Mouse (Mus musculus): ENCODE measurements at regions not wholly inside any gene's neighbourhood (a gene's known extent, or its start where the extent isn't known, plus 50 kb on each side); places are given as distances from the start of the nearest gene placed in this dataset.

DNA sequence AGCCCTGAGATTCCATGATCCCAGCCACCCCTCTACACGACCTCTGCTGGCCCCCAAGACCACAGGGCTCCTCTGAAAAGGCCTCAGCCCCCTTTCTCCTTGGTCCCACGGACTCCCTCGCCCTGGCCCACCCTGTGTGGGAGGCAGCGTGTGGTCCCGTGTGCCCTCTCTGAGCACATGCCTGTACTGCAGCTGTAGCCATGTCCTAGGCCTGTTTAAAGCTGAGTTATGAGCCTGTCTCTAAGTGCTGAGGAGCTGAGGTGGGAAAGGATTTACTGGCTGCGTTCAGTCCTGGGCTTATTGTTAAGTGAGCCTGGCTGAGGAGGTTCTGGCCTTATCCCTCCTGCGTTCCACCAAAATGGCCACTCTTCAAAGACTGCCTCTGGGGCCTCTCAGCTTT is 102.6 kb downstream of the Vegfa start:
- intact Hi-C loops (cut with DNase I) = no loop called here

DNA sequence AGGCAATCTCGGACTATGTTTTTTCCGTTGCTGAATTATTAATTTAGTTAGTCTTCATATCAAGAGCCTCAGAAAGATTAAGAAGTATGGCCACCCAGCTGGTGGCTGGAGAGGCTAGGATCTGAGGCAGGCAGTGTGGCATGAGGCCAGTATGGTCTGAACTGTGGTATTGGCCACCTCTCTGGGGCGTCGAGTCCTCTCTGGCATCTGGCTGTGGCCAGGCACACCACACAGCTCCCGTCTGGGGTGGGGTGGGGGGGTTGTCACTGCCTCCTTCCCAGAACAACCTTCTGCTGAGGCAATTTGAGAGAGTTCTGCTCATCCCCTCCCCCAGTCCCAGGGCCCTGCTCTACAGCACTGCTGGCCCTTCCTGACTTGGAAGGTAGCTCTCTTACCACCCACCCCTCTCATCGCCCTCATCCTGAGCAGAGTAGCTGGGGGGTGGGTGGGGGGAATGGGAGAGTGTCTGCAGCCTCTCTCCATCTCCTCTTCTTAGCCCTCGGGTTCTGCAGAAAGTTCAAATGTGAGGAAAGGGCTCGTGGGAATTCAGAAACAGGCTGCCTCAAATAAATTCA is 103.2 kb downstream of the Vegfa start:
- intact Hi-C loops (cut with DNase I) = no loop called here

DNA sequence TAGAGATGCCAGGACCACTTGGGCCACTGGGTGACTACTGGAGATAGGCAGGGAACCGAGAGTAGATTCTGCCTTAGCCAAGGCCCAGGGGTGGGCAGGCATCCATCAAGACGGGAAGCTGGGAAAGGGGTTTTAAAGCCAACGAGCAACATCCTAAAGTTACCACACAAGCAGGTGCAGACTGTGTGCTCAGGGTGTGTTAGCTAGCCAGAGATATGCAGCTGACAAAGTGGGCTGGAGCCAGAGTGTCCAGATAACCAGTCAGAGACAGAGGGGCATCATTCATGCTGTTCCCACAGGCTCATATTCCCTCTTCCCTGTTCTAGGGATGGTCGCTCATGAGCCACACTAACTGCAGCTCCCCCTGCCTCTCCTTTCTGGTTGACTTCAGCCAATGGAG is 104.2 kb downstream of the Vegfa start:
- intact Hi-C loops (cut with DNase I) = no loop called here

DNA sequence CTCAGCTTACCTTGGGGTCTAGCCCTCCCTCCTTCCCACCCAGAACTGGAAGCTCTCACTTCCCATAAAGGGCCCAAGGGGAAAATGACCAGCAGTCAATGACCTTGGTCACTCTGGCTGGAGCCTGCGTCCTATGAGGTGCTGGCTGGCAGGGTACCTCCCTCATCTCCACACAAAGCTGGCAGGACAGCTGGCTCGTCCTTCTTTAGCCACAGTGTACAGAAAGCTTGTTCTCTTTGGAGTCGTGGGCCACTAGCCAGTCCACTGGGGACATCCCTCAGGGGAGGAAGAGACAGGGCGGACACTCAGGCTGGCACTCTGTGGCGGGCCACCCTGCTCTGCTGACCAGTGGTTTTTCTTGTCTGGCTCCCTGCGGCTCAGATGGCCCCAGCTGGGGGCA is 106.3 kb downstream of the Vegfa start:
- intact Hi-C loops (cut with DNase I) = no loop called here

- intact Hi-C loops (cut with DNase I) = no loop called here
Observed at GRCm38 (mm10) chr17:45924595-45924994, 107.6 kb downstream of the Vegfa start.

GRCm38 (mm10) chr17:45923217-45923730 is 108.9 kb downstream of the Vegfa start:
- intact Hi-C loops (cut with DNase I) = no loop called here

- intact Hi-C loops (cut with DNase I) = no loop called here
Observed at GRCm38 (mm10) chr17:45917647-45918046, 114.5 kb downstream of the Vegfa start.

DNA sequence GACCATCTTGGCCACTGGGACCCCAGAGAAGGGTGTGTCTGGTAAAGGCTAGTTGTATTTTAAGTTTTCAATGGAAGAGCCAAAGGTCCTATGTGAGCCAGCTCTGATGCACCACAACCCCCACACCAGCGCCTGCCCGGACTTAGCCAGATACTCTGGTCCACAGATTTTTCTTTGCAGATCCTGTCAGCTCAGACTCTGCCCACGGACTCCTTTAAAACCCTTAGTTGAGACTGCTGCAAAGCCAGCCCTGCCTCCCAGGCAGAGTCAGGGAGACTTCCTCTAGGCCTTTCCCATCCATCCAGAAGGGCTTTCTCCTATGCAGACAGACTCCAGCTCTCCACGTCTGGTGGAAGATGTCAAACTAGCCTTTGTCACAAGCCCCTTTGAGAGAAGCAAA is 115.2 kb downstream of the Vegfa start:
- intact Hi-C loops (cut with DNase I) = no loop called here

DNA sequence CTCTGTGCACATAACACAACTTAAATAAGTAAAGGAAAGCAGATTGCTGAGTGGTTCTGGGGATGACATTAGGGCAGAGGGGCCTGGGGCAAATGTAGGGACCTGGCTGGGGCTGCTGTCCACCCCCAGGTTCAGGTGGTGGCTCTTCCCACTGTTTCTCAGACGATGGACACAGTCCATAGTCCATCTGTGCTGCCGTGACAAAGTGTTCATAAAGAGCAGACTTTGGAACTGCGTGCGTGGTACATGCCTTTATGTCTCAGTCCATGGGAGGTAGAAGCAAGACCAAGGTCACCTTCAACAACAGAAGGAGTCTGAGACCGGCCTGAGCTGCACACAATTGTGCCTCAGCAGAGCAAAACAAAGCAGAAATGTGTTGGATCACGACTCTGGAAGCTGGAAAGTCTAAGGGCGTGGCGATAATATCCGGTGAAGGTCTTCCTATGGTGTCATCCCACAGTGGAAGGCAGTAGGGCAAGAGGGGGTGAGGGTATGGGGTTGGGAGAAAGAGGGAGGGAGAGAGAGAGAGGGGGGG is 117.4 kb downstream of the Vegfa start:
- intact Hi-C loops (cut with DNase I) = no loop called here

DNA sequence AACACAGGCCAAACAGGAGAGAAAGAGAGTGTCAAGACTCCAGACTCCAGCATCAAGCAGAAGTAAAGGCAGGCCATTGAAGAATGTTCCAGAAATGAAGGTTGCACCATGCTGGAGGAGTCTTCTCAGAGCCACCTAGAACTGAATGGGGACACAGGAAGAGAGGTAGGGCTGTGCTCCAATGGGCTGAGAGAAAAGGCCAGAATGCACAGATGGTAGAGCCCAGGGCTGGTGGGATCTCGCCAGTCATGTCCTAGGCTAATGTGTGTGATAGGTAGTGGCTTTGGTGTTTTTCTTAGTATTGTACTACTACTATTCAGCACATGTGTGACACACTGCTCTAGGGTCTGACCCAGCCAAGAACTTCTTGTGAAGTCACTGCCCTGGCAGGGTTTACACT is 117.9 kb downstream of the Vegfa start:
- intact Hi-C loops (cut with DNase I) = no loop called here

DNA sequence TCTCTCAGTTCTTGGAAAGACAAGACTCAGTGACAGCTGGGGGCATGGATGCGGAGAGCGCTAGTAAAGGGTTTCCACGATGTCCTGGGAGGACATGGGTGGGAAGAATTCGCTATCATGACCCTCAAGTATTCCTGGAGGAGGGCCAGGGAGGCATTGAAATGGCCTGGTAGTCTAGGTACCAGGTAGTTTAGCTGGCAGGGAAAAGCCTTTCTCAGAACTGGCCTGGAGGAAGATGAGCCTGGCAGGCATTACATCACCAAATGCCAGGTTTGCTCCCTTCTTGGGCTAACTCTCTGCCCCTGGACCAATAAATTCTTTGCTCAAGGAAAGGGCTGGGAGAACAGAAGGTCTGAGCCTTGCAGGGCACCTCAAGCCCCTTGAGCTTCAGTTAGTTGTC is 118.5 kb downstream of the Vegfa start:
- intact Hi-C loops (cut with DNase I) = no loop called here

GRCm38 (mm10) chr17:45912165-45912564 is 120.0 kb downstream of the Vegfa start:
- intact Hi-C loops (cut with DNase I) = no loop called here

DNA sequence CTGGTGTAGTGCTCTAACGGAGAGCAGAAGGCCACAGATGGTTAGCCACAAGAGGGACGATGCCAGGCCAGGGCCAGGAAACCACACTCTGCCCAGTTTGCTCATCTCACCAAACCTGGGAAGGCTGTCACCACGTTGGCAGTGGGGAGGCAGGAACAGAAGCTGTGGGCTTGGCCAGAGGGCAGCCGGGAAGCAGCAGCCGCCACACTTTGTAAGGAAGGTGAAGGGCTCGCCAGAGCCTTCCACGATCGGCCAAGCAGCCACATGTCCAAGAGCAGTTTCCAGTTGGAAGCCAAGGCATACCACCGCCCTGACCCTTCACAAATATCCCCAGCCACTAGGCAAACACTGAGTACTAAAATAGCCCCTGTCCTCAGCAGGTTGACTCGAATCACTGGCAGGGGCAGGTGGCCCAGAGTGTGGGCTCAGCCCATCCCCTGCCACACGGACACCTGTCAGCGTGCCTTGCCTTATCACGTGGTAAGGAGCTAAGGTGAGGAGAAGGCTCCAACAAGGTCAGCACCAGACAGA is 120.9 kb downstream of the Vegfa start:
- intact Hi-C loops (cut with DNase I) = no loop called here

GRCm38 (mm10) chr17:45910245-45910644 is 121.9 kb downstream of the Vegfa start:
- intact Hi-C loops (cut with DNase I) = no loop called here

DNA sequence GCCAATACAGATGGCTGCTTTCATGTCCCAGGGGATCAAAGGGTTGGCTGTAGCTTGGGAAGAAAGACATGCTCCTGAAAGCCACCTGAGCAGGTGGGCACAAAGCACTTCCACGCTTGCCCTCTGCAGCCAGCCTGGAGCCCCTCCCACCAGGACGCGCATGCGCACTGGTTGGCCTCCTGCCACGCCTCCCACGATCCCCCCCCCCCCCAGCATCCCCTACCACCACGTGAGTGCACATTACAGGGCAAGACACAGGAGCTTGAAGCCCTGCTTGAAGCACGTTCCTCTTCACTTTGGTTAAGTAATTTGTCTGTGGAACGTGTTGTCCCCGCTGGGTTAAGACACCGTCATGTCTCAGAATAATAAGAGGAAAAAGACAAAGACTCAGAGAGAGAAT is 124.6 kb downstream of the Vegfa start:
- intact Hi-C loops (cut with DNase I) = no loop called here

DNA sequence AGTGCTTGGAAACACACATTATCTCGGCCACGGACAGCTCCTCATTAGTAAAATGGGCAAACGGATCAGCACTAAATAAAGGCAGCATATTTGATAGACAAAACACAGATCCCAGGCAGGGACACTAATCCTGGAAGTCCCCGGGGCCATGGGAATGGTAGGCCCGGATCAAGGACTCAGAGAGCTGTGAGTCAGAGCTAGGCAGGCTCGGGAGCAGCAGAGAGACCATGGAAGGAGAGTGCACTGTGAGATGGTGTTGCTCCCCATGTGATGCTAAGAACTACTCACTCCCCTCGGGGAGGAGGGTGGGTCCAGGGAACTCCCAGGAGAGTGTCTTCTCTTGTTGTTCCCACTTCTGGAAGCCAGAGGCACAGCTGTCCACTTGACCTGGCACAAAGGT is 126.6 kb downstream of the Vegfa start:
- intact Hi-C loops (cut with DNase I) = no loop called here

DNA sequence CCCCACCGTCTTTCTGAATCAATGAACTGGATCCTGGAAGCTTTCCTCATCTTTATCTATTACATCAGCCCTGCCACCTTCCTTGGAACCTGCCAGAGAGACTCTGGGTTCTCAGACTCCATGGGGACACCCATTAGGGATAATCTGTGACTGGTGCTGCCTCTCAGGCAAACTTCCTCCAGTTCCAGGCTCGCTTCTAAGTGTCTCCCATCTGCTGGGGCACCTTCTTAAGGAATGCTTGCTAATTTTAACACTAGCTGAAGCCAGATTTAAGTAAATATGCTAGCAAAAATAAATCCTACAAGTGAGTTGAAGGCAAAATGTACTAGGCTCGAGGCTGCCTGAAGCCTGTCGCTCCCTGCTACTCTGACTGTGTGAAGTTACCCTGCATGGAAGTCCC is 127.9 kb downstream of the Vegfa start:
- intact Hi-C loops (cut with DNase I) = no loop called here

- intact Hi-C loops (cut with DNase I) = no loop called here
Observed at GRCm38 (mm10) chr17:45903294-45903693, 128.9 kb downstream of the Vegfa start.

- intact Hi-C loops (cut with DNase I) = no loop called here
Observed at GRCm38 (mm10) chr17:45902668-45903067, 129.5 kb downstream of the Vegfa start.

DNA sequence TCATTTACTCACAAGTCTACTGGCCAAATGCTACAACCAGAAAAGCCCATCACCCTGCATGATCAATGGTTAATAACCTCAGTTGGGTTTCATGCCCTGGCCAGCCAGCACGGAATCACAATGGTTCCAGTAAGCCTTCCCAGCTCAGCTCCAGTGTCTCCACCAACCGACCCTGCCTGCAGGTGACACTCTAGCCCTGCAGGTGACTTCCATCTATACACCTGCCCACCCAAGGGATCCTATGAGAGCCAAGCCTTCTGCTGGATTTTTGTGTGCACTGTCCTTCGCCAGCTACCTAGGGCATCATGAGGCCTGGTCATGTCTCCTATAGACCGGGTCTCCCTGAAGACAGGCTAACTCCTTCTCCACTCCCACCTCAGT is 135.3 kb downstream of the Vegfa start:
- intact Hi-C loops (cut with DNase I) = no loop called here

DNA sequence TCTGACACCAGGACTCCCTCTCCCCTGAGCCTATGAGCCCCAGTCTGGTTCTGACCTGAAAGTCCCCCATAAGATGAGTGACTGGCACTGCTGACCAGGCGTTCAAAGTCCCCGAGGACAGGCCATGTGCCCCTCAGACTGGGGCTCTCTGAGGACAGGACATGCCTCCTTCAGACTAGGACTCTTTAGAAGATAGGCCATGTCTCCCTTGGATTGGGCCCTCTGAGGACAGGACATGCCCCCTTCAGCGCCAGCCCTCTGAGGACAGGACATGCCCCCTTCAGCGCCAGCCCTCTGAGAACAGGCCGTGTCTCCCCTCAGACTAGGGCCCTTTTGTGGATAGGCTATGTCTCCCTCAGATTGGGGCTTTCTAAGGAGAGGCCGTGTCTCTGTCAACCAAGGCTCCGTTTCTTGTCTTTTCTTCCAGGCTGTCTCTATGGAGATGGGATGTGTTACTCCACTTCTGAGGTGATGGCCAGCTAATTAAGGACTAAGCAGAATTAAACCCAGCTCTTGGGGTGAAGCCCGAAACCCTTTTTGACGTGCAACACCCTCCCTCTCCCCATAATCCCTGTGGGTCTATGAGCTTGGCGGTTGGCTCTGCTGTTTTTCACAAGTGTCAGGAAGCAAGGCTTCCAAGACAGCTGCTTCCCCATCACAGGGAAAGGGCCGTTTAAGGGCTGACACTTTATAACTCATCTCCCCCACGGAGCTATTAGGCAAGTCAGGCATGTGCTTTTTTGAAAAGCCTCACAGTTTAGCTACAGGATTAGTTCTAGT is 135.8 kb downstream of the Vegfa start:
- intact Hi-C loops (cut with DNase I) = no loop called here

- intact Hi-C loops (cut with DNase I) = no loop called here
Observed at GRCm38 (mm10) chr17:45894166-45894565, 138.0 kb downstream of the Vegfa start.

DNA sequence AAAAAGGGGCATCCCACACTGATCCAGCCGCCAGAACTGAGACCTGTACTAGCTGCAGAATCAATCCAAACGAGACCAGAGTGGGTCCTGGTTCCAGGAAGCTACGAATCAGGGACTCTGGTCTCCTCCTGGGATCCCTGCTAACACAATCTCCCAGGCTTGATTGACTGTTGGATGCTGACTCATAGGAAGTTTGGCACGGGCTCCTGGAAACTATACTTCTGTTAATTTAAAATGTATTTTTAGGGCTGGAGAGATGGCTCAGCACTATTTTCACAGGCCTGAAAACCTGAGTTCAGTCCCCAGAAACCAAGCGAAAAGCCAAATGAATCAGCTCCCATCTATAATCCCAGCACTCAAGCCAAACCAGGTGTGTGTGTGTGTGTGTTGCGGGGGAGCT is 138.5 kb downstream of the Vegfa start:
- intact Hi-C loops (cut with DNase I) = no loop called here

Data from adrenal gland (tissue).